Mouse (Mus musculus): ENCODE measurements around the gene Psat1. TPM values are rescaled to one million over a fixed set of nuclear protein-coding genes. Genes with fewer than 3 reads are reported as not detected.

Psat1 gene
- polyA plus RNA-seq, 1 experiment = 396 TPM

- Histone ChIP-seq H3K4me2 (ENCODE audit: low read depth) (no peak overlapping the region), H3ac (ENCODE audit: control insufficient read depth, insufficient read length) (no peak overlapping the region), H3K36me3 (ENCODE audit: control insufficient read depth, insufficient read depth) (peaks cover 50% of the 10 kb centered on the region), H3K79me2 (ENCODE audit: control insufficient read depth, insufficient read depth) (no peaks in the 10 kb centered on the region), H3K4me3 (no peak overlapping the region), H3K27me3 (ENCODE audit: control insufficient read depth, insufficient read depth, insufficient read length) (no peaks in the 10 kb centered on the region)
- TF ChIP-seq MAX (IDR thresholded peaks at IDR 0.05; ENCODE audit: low read depth) (no peak), E2F4 (IDR thresholded peaks at IDR 0.05; ENCODE audit: insufficient read depth) (no peak), MYOG (IDR thresholded peaks at IDR 0.05; ENCODE audit: control insufficient read depth in 1 of 3, insufficient read depth in 1 of 3, insufficient read length in 2 of 3, low read depth in 2 of 3) (no peak), SRF (IDR thresholded peaks at IDR 0.05; ENCODE audit: control insufficient read depth, insufficient read length, low read depth) (no peak), POLR2AphosphoS2 (IDR thresholded peaks at IDR 0.05; ENCODE audit: insufficient read length, low read depth) (peak; percentile 46)
Observed at GRCm38 (mm10) chr19:15903508-15904480, 43.3 kb downstream of the Psat1 start.

- no peaks in the 10 kb centered on the region for H3K36me3 ChIP-seq (ENCODE audit: control insufficient read depth, insufficient read depth)
- no peaks in the 10 kb centered on the region for H3K79me2 ChIP-seq (ENCODE audit: control insufficient read depth, insufficient read depth)
- no peaks in the 10 kb centered on the region for H3K27me3 ChIP-seq (ENCODE audit: control insufficient read depth, insufficient read depth, insufficient read length)
- H3K4me3 ChIP-seq = no peak overlapping the region
- H3K4me2 ChIP-seq (ENCODE audit: low read depth) = no peak overlapping the region
- TF ChIP-seq E2F4 (IDR thresholded peaks at IDR 0.05; ENCODE audit: insufficient read depth) (no peak), MAX (IDR thresholded peaks at IDR 0.05; ENCODE audit: low read depth) (no peak), POLR2AphosphoS2 (IDR thresholded peaks at IDR 0.05; ENCODE audit: insufficient read length, low read depth) (no peak), SRF (IDR thresholded peaks at IDR 0.05; ENCODE audit: control insufficient read depth, insufficient read length, low read depth) (no peak), REST (IDR thresholded peaks at IDR 0.05; ENCODE audit: insufficient read depth, insufficient read length) (no peak), USF1 (IDR thresholded peaks at IDR 0.05; ENCODE audit: low read depth) (no peak), MYOG (IDR thresholded peaks at IDR 0.05; ENCODE audit: control insufficient read depth in 1 of 3, insufficient read depth in 1 of 3, insufficient read length in 2 of 3, low read depth in 2 of 3) (no peak), TCF3 (IDR thresholded peaks at IDR 0.05; ENCODE audit: insufficient read length, low read depth) (no peak), POLR2A (IDR thresholded peaks at IDR 0.05; ENCODE audit: insufficient read length, low read depth) (no peak), MYOD1 (IDR thresholded peaks at IDR 0.05; ENCODE audit: control insufficient read depth in 1 of 3, insufficient read length in 2 of 3, low read depth in 2 of 3) (no peak), TCF12 (IDR thresholded peaks at IDR 0.05; ENCODE audit: insufficient read depth, poor library complexity, severe bottlenecking) (no peak), CEBPB (IDR thresholded peaks at IDR 0.05; ENCODE audit: insufficient read depth, poor library complexity, severe bottlenecking) (no peak)
- no peak overlapping the region for H3ac ChIP-seq (ENCODE audit: control insufficient read depth, insufficient read length)
Observed at GRCm38 (mm10) chr19:15895681-15896080, 51.5 kb downstream of the Psat1 start.

- Histone ChIP-seq H3K36me3 (ENCODE audit: control insufficient read depth, insufficient read depth) (no peaks in the 10 kb centered on the region), H3K79me2 (ENCODE audit: control insufficient read depth, insufficient read depth) (no peaks in the 10 kb centered on the region), H3ac (ENCODE audit: control insufficient read depth, insufficient read length) (no peak overlapping the region), H3K27me3 (ENCODE audit: control insufficient read depth, insufficient read depth, insufficient read length) (no peaks in the 10 kb centered on the region), H3K4me2 (ENCODE audit: low read depth) (no peak overlapping the region), H3K4me3 (no peak overlapping the region)
- TF ChIP-seq POLR2AphosphoS2 (IDR thresholded peaks at IDR 0.05; ENCODE audit: insufficient read length, low read depth) (no peak), USF1 (IDR thresholded peaks at IDR 0.05; ENCODE audit: low read depth) (no peak), MYOG (IDR thresholded peaks at IDR 0.05; ENCODE audit: control insufficient read depth in 1 of 3, insufficient read depth in 1 of 3, insufficient read length in 2 of 3, low read depth in 2 of 3) (no peak), REST (IDR thresholded peaks at IDR 0.05; ENCODE audit: insufficient read depth, insufficient read length) (no peak), MAX (IDR thresholded peaks at IDR 0.05; ENCODE audit: low read depth) (no peak), TCF3 (IDR thresholded peaks at IDR 0.05; ENCODE audit: insufficient read length, low read depth) (no peak), SRF (IDR thresholded peaks at IDR 0.05; ENCODE audit: control insufficient read depth, insufficient read length, low read depth) (no peak), MYOD1 (IDR thresholded peaks at IDR 0.05; ENCODE audit: control insufficient read depth in 1 of 3, insufficient read length in 2 of 3, low read depth in 2 of 3) (no peak), POLR2A (IDR thresholded peaks at IDR 0.05; ENCODE audit: insufficient read length, low read depth) (no peak), E2F4 (IDR thresholded peaks at IDR 0.05; ENCODE audit: insufficient read depth) (no peak), TCF12 (IDR thresholded peaks at IDR 0.05; ENCODE audit: insufficient read depth, poor library complexity, severe bottlenecking) (no peak), CEBPB (IDR thresholded peaks at IDR 0.05; ENCODE audit: insufficient read depth, poor library complexity, severe bottlenecking) (no peak)
Observed at GRCm38 (mm10) chr19:15892146-15892545, 55.0 kb downstream of the Psat1 start.

GRCm38 (mm10) chr19:15888466-15888865 is 58.7 kb downstream of the Psat1 start:
- no peak overlapping the region for H3K4me2 ChIP-seq (ENCODE audit: low read depth)
- no peak overlapping the region for H3K4me3 ChIP-seq
- TF ChIP-seq E2F4 (IDR thresholded peaks at IDR 0.05; ENCODE audit: insufficient read depth) (no peak), MAX (IDR thresholded peaks at IDR 0.05; ENCODE audit: low read depth) (no peak), TCF3 (IDR thresholded peaks at IDR 0.05; ENCODE audit: insufficient read length, low read depth) (no peak)
- H3ac ChIP-seq (ENCODE audit: control insufficient read depth, insufficient read length) = no peak overlapping the region
- no peaks in the 10 kb centered on the region for H3K27me3 ChIP-seq (ENCODE audit: control insufficient read depth, insufficient read depth, insufficient read length)
- no peaks in the 10 kb centered on the region for H3K79me2 ChIP-seq (ENCODE audit: control insufficient read depth, insufficient read depth)
- no peaks in the 10 kb centered on the region for H3K36me3 ChIP-seq (ENCODE audit: control insufficient read depth, insufficient read depth)

Data from myocyte (in vitro differentiated cells).